Mouse (Mus musculus) embryonic facial prominence, embryonic 12.5 days (tissue): ENCODE measurements around the gene Thpo. TPM values are rescaled to one million over a fixed set of nuclear protein-coding genes. Genes with fewer than 3 reads are reported as not detected.

Source experiments
- ATAC-seq: fragments of 200-750 bp; cut with Nextera tagmentation; 2 replicates; pipeline ENCODE4 v1.8.0; 2017; ENCODE audit not compliant: insufficient number of reproducible peaks, insufficient read depth, low FRiP score, low TSS enrichment
- H3K27ac ChIP-seq: fragments of 300-500 bp; sonication (generic); 2 replicates; pipeline ENCODE4 v1.5.1; 2016; ENCODE audit warnings: mild to moderate bottlenecking
- H3K27me3 ChIP-seq: fragments of 300-500 bp; sonication (generic); 2 replicates; pipeline ENCODE4 v1.6.1; 2016; ENCODE audit warnings: mild to moderate bottlenecking, moderate library complexity
- H3K36me3 ChIP-seq: fragments of 300-500 bp; sonication (generic); 2 replicates; pipeline ENCODE4 v1.6.1; 2016; ENCODE audit warnings: mild to moderate bottlenecking
- H3K4me1 ChIP-seq: fragments of 300-500 bp; sonication (generic); 2 replicates; pipeline ENCODE4 v1.6.1; 2016
- H3K4me2 ChIP-seq: fragments of 300-500 bp; sonication (generic); replicated peaks from 2 replicates; pipeline ENCODE4 v1.6.1; 2016; ENCODE audit warnings: mild to moderate bottlenecking, moderate library complexity
- H3K4me3 ChIP-seq: fragments of 300-500 bp; sonication (generic); 2 replicates; pipeline ENCODE4 v1.5.1; 2016; ENCODE audit warnings: mild to moderate bottlenecking
- H3K9ac ChIP-seq: fragments of 300-500 bp; sonication (generic); 2 replicates; pipeline ENCODE4 v1.6.1; 2016; ENCODE audit warnings: mild to moderate bottlenecking, moderate library complexity
- H3K9me3 ChIP-seq: fragments of 300-500 bp; sonication (generic); 2 replicates; pipeline ENCODE4 v1.6.1; 2016; ENCODE audit warnings: mild to moderate bottlenecking, moderate library complexity
- WGBS: fragments of 180-500 bp; shearing (Covaris S2); methylation state at CpG from one replicate; pipeline ENCODE4 v1.1.7; 2016; 5-methylcytosine and 5-hydroxymethylcytosine counted together
- polyA plus RNA-seq: library from polyadenylated mRNA; unstranded; fragments of >200 nt; fragmentation: Nextera tagmentation; extraction: Ambion mirVana; gene quantifications from 2 replicates; pipeline ENCODE4 v1.2.1, GENCODE M21; 2016

Gene Thpo
- polyA plus RNA-seq, 1 experiment from 2014 or later, result 0.96 TPM

GRCm38 (mm10) chr16:20676702-20677101, 57.6 kb downstream of the Thpo start:
- Histone ChIP-seq H3K9ac (no peak overlapping the region), H3K4me2 (no peak overlapping the region), H3K4me1 (peaks cover 14% of the 10 kb centered on the region), H3K27ac (no peak overlapping the region), H3K9me3 (no peaks in the 10 kb centered on the region), H3K4me3 (no peak overlapping the region), H3K36me3 (peaks cover 68% of the 10 kb centered on the region), H3K27me3 (no peaks in the 10 kb centered on the region)
- WGBS, result 75% methylated on average over 4 of the region's 4 CpGs
- ATAC-seq, result no peak

- Histone ChIP-seq H3K4me3 (no peak overlapping the region), H3K27me3 (no peaks in the 10 kb centered on the region), H3K9ac (no peak overlapping the region), H3K4me1 (peaks cover 14% of the 10 kb centered on the region), H3K4me2 (no peak overlapping the region), H3K9me3 (no peaks in the 10 kb centered on the region), H3K27ac (no peak overlapping the region), H3K36me3 (peaks cover 53% of the 10 kb centered on the region)
- ATAC-seq, result no peak
- WGBS, result 93% methylated on average over 6 of the region's 6 CpGs
Observed at GRCm38 (mm10) chr16:20675213-20675612, 59.1 kb downstream of the Thpo start.

Other genes starting within 250 kb of the Thpo start
- 135 and 137 TPM in 2 replicates for gene Eif2b5, start 235.7 kb downstream of the Thpo start, polyA plus RNA-seq
- 33.1 and 33.2 TPM in 2 replicates for gene Dvl3, start 217.5 kb downstream of the Thpo start, polyA plus RNA-seq
- gene Ap2m1, start 199.0 kb downstream of the Thpo start, polyA plus RNA-seq, result 657 and 677 TPM in 2 replicates
- gene Abcf3, start 185.9 kb downstream of the Thpo start, polyA plus RNA-seq, result 72.4 and 79.1 TPM in 2 replicates
- gene Vwa5b2, start 145.0 kb downstream of the Thpo start, polyA plus RNA-seq, result 3.7 TPM in 2 replicates
- 30.5 and 31.4 TPM in 2 replicates for gene Eef1akmt4, start 122.9 kb downstream of the Thpo start, polyA plus RNA-seq
- not detected in 2 replicates for gene Gm49333, start 122.9 kb downstream of the Thpo start, polyA plus RNA-seq
- 36.9 and 39.9 TPM in 2 replicates for gene Alg3, start 122.8 kb downstream of the Thpo start, polyA plus RNA-seq
- 2.1 and 2.4 TPM in 2 replicates for gene Camk2n2, start 113.2 kb downstream of the Thpo start, polyA plus RNA-seq
- gene Ece2, start 104.7 kb downstream of the Thpo start, polyA plus RNA-seq, result 7.5 and 7.7 TPM in 2 replicates
- 396 and 401 TPM in 2 replicates for gene Psmd2, start 82.9 kb downstream of the Thpo start, polyA plus RNA-seq
- gene Eif4g1, start 66.2 kb downstream of the Thpo start, polyA plus RNA-seq, result 213 and 218 TPM in 2 replicates
- gene Fam131a, start 41.3 kb downstream of the Thpo start, polyA plus RNA-seq, result 7.2 and 7.7 TPM in 2 replicates
- gene Polr2h, start 16.8 kb downstream of the Thpo start, polyA plus RNA-seq, result 110 and 118 TPM in 2 replicates
- gene Clcn2, start 16.8 kb downstream of the Thpo start, polyA plus RNA-seq, result 28.8 and 31.6 TPM in 2 replicates
- gene Chrd, start 1.4 kb downstream of the Thpo start, polyA plus RNA-seq, result 4.7 and 5.9 TPM in 2 replicates